Comparison of ENCODE assay signal across 8 mouse cellular contexts in the genomic region with DNA sequence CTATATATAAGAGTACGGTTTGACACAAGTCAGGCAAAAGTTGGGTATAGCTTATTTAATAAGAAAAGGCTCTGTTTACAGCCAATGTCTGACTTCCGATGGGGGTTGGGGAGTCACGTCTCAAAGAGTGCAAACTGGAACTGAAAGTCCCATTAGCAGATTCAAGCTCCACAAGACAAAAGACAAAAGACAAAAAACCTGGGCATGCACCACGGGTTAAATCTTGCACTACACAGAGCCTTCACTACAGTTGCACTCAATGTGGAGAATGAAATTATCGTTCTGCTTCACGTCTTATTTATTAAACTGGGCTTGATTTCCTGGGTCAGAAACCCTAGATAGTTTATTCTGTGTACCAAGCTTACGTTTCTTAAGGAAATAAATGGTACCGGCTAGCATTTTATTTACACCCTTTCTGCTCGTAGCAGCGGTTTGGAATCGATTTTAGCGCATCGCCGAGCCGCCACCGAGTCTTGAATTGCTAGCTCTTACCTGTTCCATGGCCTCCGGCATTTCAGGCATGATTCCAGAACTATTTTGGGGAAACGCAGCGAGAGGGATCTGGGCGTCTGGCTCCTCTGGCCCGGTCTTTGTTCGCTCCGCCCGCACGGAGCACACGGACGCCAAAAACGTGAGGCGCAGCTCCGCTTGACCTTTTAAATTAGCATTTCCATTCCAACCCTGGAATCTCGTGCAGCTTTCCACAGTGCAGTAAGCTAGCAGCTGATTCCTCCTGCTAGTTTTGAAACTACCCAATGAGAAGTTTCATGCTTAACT. TPM values are rescaled to one million over a fixed set of nuclear protein-coding genes. Genes with fewer than 3 reads are reported as not detected.
DNase-seq lines count a peak whose midpoint lies in the region; ATAC-seq and TF ChIP-seq lines count a peak whose summit lies in the region.

No protein-coding gene starts in this region.

- no peak; the same call in 1 of the 2 replicates for ATAC-seq in monocyte, adult 5-6 weeks (replicated peaks; ENCODE audit: insufficient number of reproducible peaks, low FRiP score, low TSS enrichment, poor library complexity, severe bottlenecking)
- ATAC-seq in granulocyte monocyte progenitor cell, adult 5-6 weeks (replicated peaks; ENCODE audit: poor library complexity, severe bottlenecking), result peak; percentile 19
- no peak for ATAC-seq in intestine, postnatal 0 days
- ATAC-seq in limb, embryonic 13.5 days (ENCODE audit: low FRiP score, low read depth), result peak; percentile 62
- peak; percentile 68 for ATAC-seq in midbrain, embryonic 15.5 days (replicated peaks)

- under 1% methylated on average over 31 of the region's 31 CpGs for WGBS in intestine, postnatal 0 days
- under 1% methylated on average over 31 of the region's 31 CpGs for WGBS in limb, embryonic 13.5 days
- under 1% methylated on average over 31 of the region's 31 CpGs for WGBS in midbrain, embryonic 15.5 days

- H3K4me1 ChIP-seq in intestine, postnatal 0 days (replicated peaks; ENCODE audit: control insufficient read depth, insufficient read depth, low read length), result peaks cover 8% of the 10 kb centered on the region; the same call in 1 of the 2 replicates
- H3K4me1 ChIP-seq in limb, embryonic 13.5 days, result peaks cover 23% of the 10 kb centered on the region
- peaks cover 33% of the 10 kb centered on the region for H3K4me1 ChIP-seq in midbrain, embryonic 15.5 days

- H3K9me3 ChIP-seq in intestine, postnatal 0 days (ENCODE audit: control insufficient read depth), result no peaks in the 10 kb centered on the region
- H3K9me3 ChIP-seq in limb, embryonic 13.5 days, result no peaks in the 10 kb centered on the region
- no peaks in the 10 kb centered on the region for H3K9me3 ChIP-seq in midbrain, embryonic 15.5 days

- TF ChIP-seq CTCF in intestine, postnatal 0 days (IDR thresholded peaks at IDR 0.05; ENCODE audit: low read depth), result no peak

- DNase-seq in monocyte, adult 2 months (ENCODE audit: low read depth in 1 of 2, low spot score in 2 of 2), result peak; percentile 5 to 6
- DNase-seq in embryo, embryonic 10.5 days (ENCODE audit: low spot score), result peak; percentile 88
- peak; percentile 12 to 39 for DNase-seq in spleen, postnatal 14 days (ENCODE audit: low spot score in 2 of 2)

- no peaks in the 10 kb centered on the region for H3K27me3 ChIP-seq in intestine, postnatal 0 days (replicated peaks; ENCODE audit: control insufficient read depth, insufficient read depth, low read length)
- no peaks in the 10 kb centered on the region for H3K27me3 ChIP-seq in limb, embryonic 13.5 days
- H3K27me3 ChIP-seq in midbrain, embryonic 15.5 days (replicated peaks), result no peaks in the 10 kb centered on the region

- peak overlapping the region; percentile 81 for H3K27ac ChIP-seq in intestine, postnatal 0 days (ENCODE audit: low read depth, low read length)
- peak overlapping the region; percentile 98 for H3K27ac ChIP-seq in limb, embryonic 13.5 days
- H3K27ac ChIP-seq in midbrain, embryonic 15.5 days, result peak overlapping the region; percentile 90

- H3K4me3 ChIP-seq in intestine, postnatal 0 days (ENCODE audit: low read depth, low read length), result peak overlapping the region; percentile 82
- H3K4me3 ChIP-seq in limb, embryonic 13.5 days, result peak overlapping the region; percentile 88
- peak overlapping the region; percentile 95 for H3K4me3 ChIP-seq in midbrain, embryonic 15.5 days

- H3K4me2 ChIP-seq in intestine, postnatal 0 days (replicated peaks; ENCODE audit: low read depth), result peak overlapping the region; percentile 72
- peak overlapping the region; percentile 81 for H3K4me2 ChIP-seq in limb, embryonic 13.5 days (replicated peaks)
- H3K4me2 ChIP-seq in midbrain, embryonic 15.5 days, result peak overlapping the region; percentile 96

- peak overlapping the region; percentile 60 for H3K9ac ChIP-seq in intestine, postnatal 0 days (ENCODE audit: low read depth, low read length)
- peak overlapping the region; percentile 82 for H3K9ac ChIP-seq in limb, embryonic 13.5 days
- peak overlapping the region; percentile 68 for H3K9ac ChIP-seq in midbrain, embryonic 15.5 days

- H3K36me3 ChIP-seq in intestine, postnatal 0 days (ENCODE audit: control insufficient read depth, insufficient read depth), result no peaks in the 10 kb centered on the region
- no peaks in the 10 kb centered on the region for H3K36me3 ChIP-seq in limb, embryonic 13.5 days
- H3K36me3 ChIP-seq in midbrain, embryonic 15.5 days (replicated peaks), result no peaks in the 10 kb centered on the region

RNA-seq across cellular contexts. Expression of a gene that starts 0.5 kb away (rescaled TPM):
- total RNA-seq in monocyte, adult 5-6 weeks (2017), result 136 to 161 TPM (median 144 TPM) in 3 replicates
- total RNA-seq in granulocyte monocyte progenitor cell, adult 5-6 weeks (2014; fragmentation: Nextera tagmentation), result 76.7 and 94.3 TPM in 2 replicates
- 111 and 159 TPM in 2 replicates for total RNA-seq in granulocyte monocyte progenitor cell, adult 5-6 weeks (2017)
- 71.8 and 75.7 TPM in 2 replicates for polyA plus RNA-seq in intestine, postnatal 0 days (2015; fragmentation: Nextera tagmentation; extraction: Ambion mirVana)
- 117 and 118 TPM in 2 replicates for polyA plus RNA-seq in limb, embryonic 13.5 days (2015; fragmentation: Nextera tagmentation; extraction: Ambion mirVana)
- 56.2 and 58.0 TPM in 2 replicates for polyA plus RNA-seq in midbrain, embryonic 15.5 days (2015; fragmentation: Nextera tagmentation; extraction: Ambion mirVana)

RNA-seq across cellular contexts. Expression of a gene that starts 38.7 kb away (rescaled TPM):
- total RNA-seq in monocyte, adult 5-6 weeks (2017), result 0.58 to 1.9 TPM in 2 of 3 replicates, not detected in the other
- total RNA-seq in granulocyte monocyte progenitor cell, adult 5-6 weeks (2014; fragmentation: Nextera tagmentation), result 11.1 and 27.0 TPM in 2 replicates
- 71.2 and 85.8 TPM in 2 replicates for total RNA-seq in granulocyte monocyte progenitor cell, adult 5-6 weeks (2017)
- 8.3 and 8.7 TPM in 2 replicates for polyA plus RNA-seq in intestine, postnatal 0 days (2015; fragmentation: Nextera tagmentation; extraction: Ambion mirVana)
- polyA plus RNA-seq in limb, embryonic 13.5 days (2015; fragmentation: Nextera tagmentation; extraction: Ambion mirVana), result 43.7 and 45.7 TPM in 2 replicates
- polyA plus RNA-seq in midbrain, embryonic 15.5 days (2015; fragmentation: Nextera tagmentation; extraction: Ambion mirVana), result 5.4 and 6.0 TPM in 2 replicates

RNA-seq across cellular contexts. Expression of a gene that starts 39.0 kb away (rescaled TPM):
- total RNA-seq in monocyte, adult 5-6 weeks (2017), result 16.8 to 31.9 TPM (median 27.7 TPM) in 3 replicates
- total RNA-seq in granulocyte monocyte progenitor cell, adult 5-6 weeks (2014; fragmentation: Nextera tagmentation), result 77.5 and 108 TPM in 2 replicates
- total RNA-seq in granulocyte monocyte progenitor cell, adult 5-6 weeks (2017), result 176 and 201 TPM in 2 replicates
- 70.3 and 71.2 TPM in 2 replicates for polyA plus RNA-seq in intestine, postnatal 0 days (2015; fragmentation: Nextera tagmentation; extraction: Ambion mirVana)
- polyA plus RNA-seq in limb, embryonic 13.5 days (2015; fragmentation: Nextera tagmentation; extraction: Ambion mirVana), result 168 and 186 TPM in 2 replicates
- 49.6 and 55.4 TPM in 2 replicates for polyA plus RNA-seq in midbrain, embryonic 15.5 days (2015; fragmentation: Nextera tagmentation; extraction: Ambion mirVana)

Comparison
In these comparisons a context has a peak if more than half of its experiments do, and no peak if none do; other contexts are left out.
1. DNase-seq: peak in every context shown above with its lines; median percentile 88 in embryo, embryonic 10.5 days; 26 in spleen, postnatal 14 days; 6 in monocyte, adult 2 months.
2. ATAC-seq: peak in granulocyte monocyte progenitor cell, adult 5-6 weeks (single experiment), limb, embryonic 13.5 days (single experiment) and midbrain, embryonic 15.5 days (single experiment); none in monocyte, adult 5-6 weeks (single experiment) and intestine, postnatal 0 days (single experiment).
3. Peak in every context shown above with its lines, with median percentiles within 50 percentile points of each other: H3K27ac ChIP-seq, H3K4me2 ChIP-seq, H3K4me3 ChIP-seq and H3K9ac ChIP-seq.